Mouse (Mus musculus) midbrain, embryonic 11.5 days (tissue): Measurements from ENCODE around the gene Gm8439. TPM values are rescaled to one million over a fixed set of nuclear protein-coding genes. Genes with fewer than 3 reads are reported as not detected.

ENCODE experiments used
- ATAC-seq: fragments of 200-750 bp; cut with Nextera tagmentation; 2 replicates; pipeline ENCODE4 v1.8.0; 2017; ENCODE audit warnings: moderate TSS enrichment, moderate library complexity; ENCODE audit not compliant: low FRiP score
- DNase-seq: peaks from one replicate; pipeline ENCODE4 v3.0.0; 2015; ENCODE audit warnings: low spot score; ENCODE audit errors: missing footprints
- H3K27ac ChIP-seq: fragments of 300-500 bp; sonication (generic); 2 replicates; pipeline ENCODE4 v1.5.1; 2014; ENCODE audit warnings: low read depth, low read length
- H3K27me3 ChIP-seq: fragments of 300-500 bp; sonication (generic); 2 replicates; pipeline ENCODE4 v1.6.1; 2014; ENCODE audit warnings: mild to moderate bottlenecking, low read length, moderate library complexity, mixed read lengths; ENCODE audit not compliant: control insufficient read depth, insufficient read depth
- H3K36me3 ChIP-seq: fragments of 300-500 bp; sonication (generic); 2 replicates; pipeline ENCODE4 v1.6.1; 2014; ENCODE audit warnings: mild to moderate bottlenecking, low read length, moderate library complexity, mixed read lengths; ENCODE audit not compliant: control insufficient read depth, insufficient read depth
- H3K4me1 ChIP-seq: fragments of 300-500 bp; sonication (generic); 2 replicates; pipeline ENCODE4 v1.6.1; 2014; ENCODE audit warnings: low read length; ENCODE audit not compliant: control insufficient read depth, insufficient read depth
- H3K4me2 ChIP-seq: fragments of 300-500 bp; sonication (generic); 2 replicates; pipeline ENCODE4 v1.6.1; 2014; ENCODE audit warnings: mild to moderate bottlenecking, moderate library complexity
- H3K4me3 ChIP-seq: fragments of 300-500 bp; sonication (generic); 2 replicates; pipeline ENCODE4 v1.5.1; 2014; ENCODE audit warnings: low read depth, low read length
- H3K9ac ChIP-seq: fragments of 300-500 bp; sonication (generic); 2 replicates; pipeline ENCODE4 v1.6.1; 2014; ENCODE audit warnings: low read length
- H3K9me3 ChIP-seq: fragments of 300-500 bp; sonication (generic); 2 replicates; pipeline ENCODE4 v1.6.1; 2016; ENCODE audit warnings: low read length; ENCODE audit not compliant: control insufficient read depth
- WGBS: fragments of 180-500 bp; shearing (Covaris S2); extraction: QIAGEN DNeasy Blood & Tissue Kit; methylation state at CpG from one replicate; pipeline ENCODE4 v1.1.7; 2014; 5-methylcytosine and 5-hydroxymethylcytosine counted together
- polyA plus RNA-seq: library from polyadenylated mRNA; unstranded; fragments of >200 nt; fragmentation: Nextera tagmentation; extraction: Ambion mirVana; gene quantifications from 2 replicates; pipeline ENCODE4 v1.2.1, GENCODE M21; 2014

Gene Gm8439
- polyA plus RNA-seq, 1 experiment from 2014 or later: not detected

- no peak overlapping the region for H3K4me2 ChIP-seq
- DNase-seq: no peak
- WGBS: 82% methylated on average over 1 of the region's 1 CpGs
- ATAC-seq: no peak
- no peaks in the 10 kb centered on the region for H3K27me3 ChIP-seq
- no peaks in the 10 kb centered on the region for H3K4me1 ChIP-seq
- no peak overlapping the region for H3K4me3 ChIP-seq
- H3K36me3 ChIP-seq: no peaks in the 10 kb centered on the region
- no peaks in the 10 kb centered on the region for H3K9me3 ChIP-seq
- H3K27ac ChIP-seq: no peak overlapping the region
- H3K9ac ChIP-seq: no peak overlapping the region
Measured at GRCm38 (mm10) chr4:120601774-120602173, 13.2 kb downstream of the Gm8439 start.

- Histone ChIP-seq H3K4me3 (no peak overlapping the region), H3K36me3 (no peaks in the 10 kb centered on the region), H3K27me3 (no peaks in the 10 kb centered on the region), H3K4me2 (no peak overlapping the region), H3K9ac (no peak overlapping the region), H3K27ac (no peak overlapping the region), H3K9me3 (no peaks in the 10 kb centered on the region), H3K4me1 (peaks cover 2% of the 10 kb centered on the region; the same call in 1 of the 2 replicates)
- 75% methylated on average over 3 of the region's 3 CpGs for WGBS
- no peak for ATAC-seq
- DNase-seq: no peak
Measured at GRCm38 (mm10) chr4:120602669-120603068, 14.1 kb downstream of the Gm8439 start.

GRCm38 (mm10) chr4:120606941-120607340, 18.4 kb downstream of the Gm8439 start:
- Histone ChIP-seq H3K36me3 (no peaks in the 10 kb centered on the region), H3K4me2 (no peak overlapping the region), H3K9ac (no peak overlapping the region), H3K27ac (no peak overlapping the region), H3K4me3 (no peak overlapping the region), H3K27me3 (no peaks in the 10 kb centered on the region), H3K9me3 (no peaks in the 10 kb centered on the region), H3K4me1 (peaks cover 2% of the 10 kb centered on the region; the same call in 1 of the 2 replicates)
- DNase-seq (no peak), ATAC-seq (peak; percentile 58; the same call in 1 of the 2 replicates)
- WGBS: 17% methylated on average over 3 of the region's 3 CpGs

GRCm38 (mm10) chr4:120611005-120611404, 22.5 kb downstream of the Gm8439 start:
- Histone ChIP-seq H3K36me3 (no peaks in the 10 kb centered on the region), H3K4me2 (no peak overlapping the region), H3K9ac (no peak overlapping the region), H3K27ac (no peak overlapping the region), H3K27me3 (no peaks in the 10 kb centered on the region), H3K4me3 (no peak overlapping the region), H3K4me1 (peaks cover 12% of the 10 kb centered on the region), H3K9me3 (no peaks in the 10 kb centered on the region)
- 70% methylated on average over 3 of the region's 3 CpGs for WGBS
- ATAC-seq (no peak), DNase-seq (no peak)

GRCm38 (mm10) chr4:120612304-120613080, 23.9 kb downstream of the Gm8439 start:
- peaks cover 10% of the 10 kb centered on the region; the same call in 1 of the 2 replicates for H3K4me1 ChIP-seq
- no peak for DNase-seq
- peak; percentile 57 for ATAC-seq

GRCm38 (mm10) chr4:120613691-120614329, 25.3 kb downstream of the Gm8439 start:
- Histone ChIP-seq H3K9ac (no peak overlapping the region; the same call in 1 of the 2 replicates), H3K27me3 (no peaks in the 10 kb centered on the region), H3K36me3 (no peaks in the 10 kb centered on the region), H3K4me2 (no peak overlapping the region), H3K27ac (no peak overlapping the region), H3K9me3 (no peaks in the 10 kb centered on the region), H3K4me3 (no peak overlapping the region), H3K4me1 (peaks cover 10% of the 10 kb centered on the region; the same call in 1 of the 2 replicates)
- ATAC-seq: no peak
- 51% methylated on average over 8 of the region's 8 CpGs for whole genome bisulfite sequencing
- DNase-seq: no peak

More at GRCm38 (mm10) chr4:120612304-120613080, 23.9 kb downstream of the Gm8439 start:
- no peaks in the 10 kb centered on the region for H3K27me3 ChIP-seq
- whole genome bisulfite sequencing: 24% methylated on average over 9 of the region's 9 CpGs
- no peak overlapping the region for H3K4me3 ChIP-seq
- no peaks in the 10 kb centered on the region for H3K36me3 ChIP-seq
- no peak overlapping the region for H3K9ac ChIP-seq
- H3K27ac ChIP-seq: peak overlapping the region; percentile 15; the same call in 1 of the 2 replicates
- H3K4me2 ChIP-seq: no peak overlapping the region
- no peaks in the 10 kb centered on the region for H3K9me3 ChIP-seq

GRCm38 (mm10) chr4:120614644-120615043, 26.1 kb downstream of the Gm8439 start:
- DNase-seq: no peak
- WGBS: 84% methylated on average over 9 of the region's 9 CpGs
- no peak for ATAC-seq
- Histone ChIP-seq H3K4me2 (no peak overlapping the region), H3K9me3 (no peaks in the 10 kb centered on the region), H3K4me3 (no peak overlapping the region), H3K4me1 (peaks cover 10% of the 10 kb centered on the region; the same call in 1 of the 2 replicates), H3K27me3 (no peaks in the 10 kb centered on the region), H3K9ac (no peak overlapping the region), H3K36me3 (no peaks in the 10 kb centered on the region), H3K27ac (no peak overlapping the region)

- 27% methylated on average over 10 of the region's 10 CpGs for WGBS
- Histone ChIP-seq H3K4me3 (no peak overlapping the region), H3K27ac (no peak overlapping the region; the same call in 1 of the 2 replicates), H3K36me3 (no peaks in the 10 kb centered on the region), H3K9ac (peak overlapping the region; percentile 36; the same call in 1 of the 2 replicates), H3K4me2 (no peak overlapping the region), H3K9me3 (no peaks in the 10 kb centered on the region), H3K27me3 (no peaks in the 10 kb centered on the region), H3K4me1 (peaks cover 10% of the 10 kb centered on the region; the same call in 1 of the 2 replicates)
- DNase-seq: peak; percentile 88
- ATAC-seq: peak; percentile 63
Measured at GRCm38 (mm10) chr4:120615528-120616081, 27.1 kb downstream of the Gm8439 start.
